Mouse (Mus musculus): Measurements from ENCODE around the gene Sppl2b. TPM values are rescaled to one million over a fixed set of nuclear protein-coding genes. Genes with fewer than 3 reads are reported as not detected.

The Sppl2b gene
- total and polyA plus RNA-seq, 2 experiments = 6.5 to 40.1 TPM

DNA sequence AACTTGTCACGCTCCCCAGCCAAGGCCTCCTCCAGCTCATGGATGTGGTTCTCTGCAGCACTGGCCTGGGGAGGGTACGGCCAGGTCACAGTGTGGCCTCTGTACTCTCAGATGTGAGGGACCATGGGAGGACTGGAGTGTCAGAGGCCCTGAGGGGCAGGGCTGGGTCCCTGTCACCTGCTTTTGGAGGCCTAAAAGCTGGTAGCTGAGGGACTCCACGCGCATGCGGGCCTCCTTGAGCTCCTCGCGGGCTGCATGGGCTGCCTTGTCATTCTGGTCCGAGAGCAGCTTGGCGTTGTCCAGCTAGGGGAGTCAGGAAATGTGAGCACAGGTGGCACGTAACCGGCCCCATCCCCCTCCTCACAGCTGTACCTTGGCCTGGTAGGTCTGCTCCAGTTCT lies 49.6 kb downstream of the Sppl2b start:
- Histone ChIP-seq H3K79me2 (ENCODE audit: control insufficient read depth, insufficient read depth, low read length) (no peaks in the 10 kb centered on the region), H3K36me3 (ENCODE audit: control insufficient read depth, insufficient read depth, low read length) (no peaks in the 10 kb centered on the region), H3K27me3 (ENCODE audit: control insufficient read depth, insufficient read depth, low read length) (no peaks in the 10 kb centered on the region), H3K4me1 (ENCODE audit: control insufficient read depth, insufficient read depth, low read length) (peaks cover 4% of the 10 kb centered on the region), H3K4me3 (ENCODE audit: insufficient read depth, low read depth, low read length) (no peak overlapping the region), H3K9ac (ENCODE audit: low read depth, low read length) (no peak overlapping the region), H3K27ac (replicated peaks; ENCODE audit: insufficient read depth, low read depth, low read length) (no peak overlapping the region)
- TF ChIP-seq POLR2A (IDR thresholded peaks at IDR 0.05; ENCODE audit: extremely low read depth, insufficient read depth, low read length) (no peak), CTCF (IDR thresholded peaks at IDR 0.05; ENCODE audit: low read depth, low read length) (no peak)
- 92% methylated on average over 11 of the region's 11 CpGs for WGBS
- no peak for DNase-seq (ENCODE audit: extremely low read depth, low read depth, low spot score)

DNA sequence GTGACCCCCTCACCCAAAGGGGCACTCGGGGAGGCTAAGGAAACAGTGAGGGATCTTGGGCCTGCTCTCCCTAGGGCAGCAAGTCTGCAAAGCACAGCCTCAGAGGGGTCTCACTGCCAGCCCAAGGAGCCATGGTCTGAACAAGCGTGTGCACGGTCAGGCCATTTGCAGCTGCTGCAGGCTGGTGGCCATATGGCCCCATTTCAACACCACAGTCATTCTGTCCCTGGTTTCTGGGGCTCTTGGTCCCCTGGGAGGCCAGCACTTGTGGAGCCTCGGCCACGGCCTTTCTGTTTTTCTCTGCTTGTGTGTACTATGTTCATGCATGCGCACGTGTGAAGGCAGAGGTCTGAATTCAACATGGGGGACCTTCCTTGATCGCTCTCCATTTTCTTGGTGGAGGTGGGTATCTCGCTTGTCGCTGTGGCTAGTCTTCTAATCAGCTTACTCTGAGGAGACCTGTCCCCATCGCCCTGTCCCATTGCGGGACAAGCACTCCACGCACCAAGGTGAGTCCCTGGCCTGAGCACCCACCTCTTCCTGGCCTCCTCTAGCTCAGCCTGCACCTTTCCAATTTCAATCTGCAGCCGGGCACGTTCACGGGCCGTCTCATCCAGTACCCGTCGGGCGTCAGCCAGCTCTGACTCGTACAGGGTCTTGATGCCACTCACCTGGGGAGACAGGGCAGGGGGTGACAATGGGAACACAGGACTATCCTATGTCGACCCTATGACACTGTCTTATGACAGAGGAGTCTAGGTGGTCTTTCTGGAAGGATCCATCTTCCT lies 54.5 kb downstream of the Sppl2b start:
- H3K4me1 ChIP-seq (ENCODE audit: control insufficient read depth, insufficient read depth, low read length) = peaks cover 9% of the 10 kb centered on the region; the same call in 1 of the 2 replicates
- TF ChIP-seq POLR2A (IDR thresholded peaks at IDR 0.05; ENCODE audit: extremely low read depth, insufficient read depth, low read length) = no peak
- TF ChIP-seq CTCF (IDR thresholded peaks at IDR 0.05; ENCODE audit: low read depth, low read length) = no peak
- WGBS = 98% methylated on average over 22 of the region's 22 CpGs
- H3K27me3 ChIP-seq (ENCODE audit: control insufficient read depth, insufficient read depth, low read length) = no peaks in the 10 kb centered on the region
- no peak for DNase-seq (ENCODE audit: extremely low read depth, low read depth, low spot score)
- peaks cover 4% of the 10 kb centered on the region; the same call in 1 of the 2 replicates for H3K79me2 ChIP-seq (ENCODE audit: control insufficient read depth, insufficient read depth, low read length)
- no peak overlapping the region for H3K4me3 ChIP-seq (ENCODE audit: insufficient read depth, low read depth, low read length)
- H3K27ac ChIP-seq (replicated peaks; ENCODE audit: insufficient read depth, low read depth, low read length) = no peak overlapping the region
- no peaks in the 10 kb centered on the region for H3K36me3 ChIP-seq (ENCODE audit: control insufficient read depth, insufficient read depth, low read length)
- H3K9ac ChIP-seq (ENCODE audit: low read depth, low read length) = no peak overlapping the region

GRCm38 (mm10) chr10:80911354-80911753 lies 56.3 kb downstream of the Sppl2b start:
- Histone ChIP-seq H3K27me3 (ENCODE audit: control insufficient read depth, insufficient read depth, low read length) (no peaks in the 10 kb centered on the region), H3K9ac (ENCODE audit: low read depth, low read length) (no peak overlapping the region), H3K27ac (replicated peaks; ENCODE audit: insufficient read depth, low read depth, low read length) (no peak overlapping the region), H3K4me1 (ENCODE audit: control insufficient read depth, insufficient read depth, low read length) (peaks cover 15% of the 10 kb centered on the region), H3K79me2 (ENCODE audit: control insufficient read depth, insufficient read depth, low read length) (peaks cover 4% of the 10 kb centered on the region; the same call in 1 of the 2 replicates), H3K4me3 (ENCODE audit: insufficient read depth, low read depth, low read length) (no peak overlapping the region), H3K36me3 (ENCODE audit: control insufficient read depth, insufficient read depth, low read length) (no peaks in the 10 kb centered on the region)
- 95% methylated on average over 4 of the region's 4 CpGs for WGBS
- DNase-seq (ENCODE audit: extremely low read depth, low read depth, low spot score) = no peak
- no peak for TF ChIP-seq CTCF (IDR thresholded peaks at IDR 0.05; ENCODE audit: low read depth, low read length)
- no peak for TF ChIP-seq POLR2A (IDR thresholded peaks at IDR 0.05; ENCODE audit: extremely low read depth, insufficient read depth, low read length)

DNA sequence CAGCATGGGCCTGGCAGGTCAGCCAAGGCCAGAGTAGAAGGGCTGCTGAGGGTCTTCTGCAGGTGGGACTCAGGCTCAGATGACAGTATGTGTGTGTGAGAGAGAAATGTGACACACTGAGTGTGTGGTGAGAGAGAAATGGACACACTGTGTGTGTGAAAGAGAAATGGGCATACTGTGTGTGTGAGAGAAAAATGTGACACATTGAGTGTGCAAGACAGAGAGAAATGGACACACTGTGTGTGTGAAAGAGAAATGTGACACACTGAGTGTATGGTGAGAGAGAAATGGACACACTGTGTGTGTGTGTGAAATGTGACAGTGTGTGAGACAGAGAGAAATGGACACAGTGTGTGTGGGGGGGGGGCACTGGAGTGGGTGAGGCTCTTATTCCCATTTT lies 56.8 kb downstream of the Sppl2b start:
- Histone ChIP-seq H3K27ac (replicated peaks; ENCODE audit: insufficient read depth, low read depth, low read length) (no peak overlapping the region), H3K4me3 (ENCODE audit: insufficient read depth, low read depth, low read length) (no peak overlapping the region), H3K9ac (ENCODE audit: low read depth, low read length) (no peak overlapping the region), H3K79me2 (ENCODE audit: control insufficient read depth, insufficient read depth, low read length) (peaks cover 4% of the 10 kb centered on the region; the same call in 1 of the 2 replicates), H3K36me3 (ENCODE audit: control insufficient read depth, insufficient read depth, low read length) (no peaks in the 10 kb centered on the region), H3K27me3 (ENCODE audit: control insufficient read depth, insufficient read depth, low read length) (no peaks in the 10 kb centered on the region), H3K4me1 (ENCODE audit: control insufficient read depth, insufficient read depth, low read length) (peaks cover 15% of the 10 kb centered on the region)
- TF ChIP-seq CTCF (IDR thresholded peaks at IDR 0.05; ENCODE audit: low read depth, low read length) (no peak), POLR2A (IDR thresholded peaks at IDR 0.05; ENCODE audit: extremely low read depth, insufficient read depth, low read length) (no peak)
- DNase-seq (ENCODE audit: extremely low read depth, low read depth, low spot score) = no peak

GRCm38 (mm10) chr10:80913364-80914011 lies 58.4 kb downstream of the Sppl2b start:
- peaks cover 4% of the 10 kb centered on the region; the same call in 1 of the 2 replicates for H3K79me2 ChIP-seq (ENCODE audit: control insufficient read depth, insufficient read depth, low read length)
- no peaks in the 10 kb centered on the region for H3K27me3 ChIP-seq (ENCODE audit: control insufficient read depth, insufficient read depth, low read length)
- H3K9ac ChIP-seq (ENCODE audit: low read depth, low read length) = no peak overlapping the region
- 76% methylated on average over 8 of the region's 8 CpGs for WGBS
- H3K27ac ChIP-seq (replicated peaks; ENCODE audit: insufficient read depth, low read depth, low read length) = peak overlapping the region; percentile 62
- H3K4me1 ChIP-seq (ENCODE audit: control insufficient read depth, insufficient read depth, low read length) = peaks cover 21% of the 10 kb centered on the region
- DNase-seq (ENCODE audit: extremely low read depth, low read depth, low spot score) = no peak
- no peak overlapping the region for H3K4me3 ChIP-seq (ENCODE audit: insufficient read depth, low read depth, low read length)
- TF ChIP-seq CTCF (IDR thresholded peaks at IDR 0.05; ENCODE audit: low read depth, low read length) = no peak
- no peak for TF ChIP-seq POLR2A (IDR thresholded peaks at IDR 0.05; ENCODE audit: extremely low read depth, insufficient read depth, low read length)
- no peaks in the 10 kb centered on the region for H3K36me3 ChIP-seq (ENCODE audit: control insufficient read depth, insufficient read depth, low read length)
